Mouse (Mus musculus): ENCODE data around the gene Cd2ap. TPM values are rescaled to one million over a fixed set of nuclear protein-coding genes. Genes with fewer than 3 reads are reported as not detected.

The Cd2ap gene
- polyA plus RNA-seq, 1 experiment from 2014 or later = 37.3 TPM

Other genes with a start within 250 kb of the Cd2ap start
- 0.08 and 0.14 TPM in 2 replicates for gene Adgrf4, start 184.4 kb downstream of the Cd2ap start, polyA plus RNA-seq (2015; fragmentation: Nextera tagmentation; extraction: Ambion mirVana)
- gene Adgrf2, start 134.5 kb downstream of the Cd2ap start, polyA plus RNA-seq (2015; fragmentation: Nextera tagmentation; extraction: Ambion mirVana) = not detected in 2 replicates
- gene Tnfrsf21, start 139.9 kb upstream of the Cd2ap start, polyA plus RNA-seq (2015; fragmentation: Nextera tagmentation; extraction: Ambion mirVana) = 15.6 and 16.5 TPM in 2 replicates